Mouse (Mus musculus) R1 (cell line): ENCODE results near the gene Sema5a.
"Not testable (repeated sequence)": the region's sequence is repeated elsewhere in the genome, so short reads cannot be mapped to it uniquely, and the experiment has no call there.

ENCODE experiments used
- DNase-seq: peaks from one replicate; pipeline ENCODE4 v3.0.0-alpha.2; 2018; ENCODE audit warnings: low read depth, low spot score

Gene Sema5a

GRCm38 (mm10) chr15:32244344-32244955, at the start of gene Sema5a:
TSS of gene Sema5a (plus strand) at chr15:32244810.
- peak; percentile 78 for DNase-seq

- no peak for DNase-seq
Observed at GRCm38 (mm10) chr15:32198076-32198475, 46.5 kb upstream of the Sema5a start.

- DNase-seq = no peak
Observed at GRCm38 (mm10) chr15:32198561-32198960, 46.0 kb upstream of the Sema5a start.

- DNase-seq = no peak
Observed at GRCm38 (mm10) chr15:32203242-32203641, 41.4 kb upstream of the Sema5a start.

- no peak for DNase-seq
Observed at GRCm38 (mm10) chr15:32204908-32205307, 39.7 kb upstream of the Sema5a start.

GRCm38 (mm10) chr15:32214687-32215086, 29.9 kb upstream of the Sema5a start:
- not testable (repeated sequence) for DNase-seq

GRCm38 (mm10) chr15:32223028-32223427, 21.6 kb upstream of the Sema5a start:
- DNase-seq = no peak

- no peak for DNase-seq
Observed at GRCm38 (mm10) chr15:32225394-32225793, 19.2 kb upstream of the Sema5a start.

- DNase-seq = no peak
Observed at GRCm38 (mm10) chr15:32226381-32226780, 18.2 kb upstream of the Sema5a start.

GRCm38 (mm10) chr15:32226888-32227395, 17.7 kb upstream of the Sema5a start:
- DNase-seq = no peak

GRCm38 (mm10) chr15:32230066-32230465, 14.5 kb upstream of the Sema5a start:
- no peak for DNase-seq

- no peak for DNase-seq
Observed at GRCm38 (mm10) chr15:32232189-32232588, 12.4 kb upstream of the Sema5a start.

GRCm38 (mm10) chr15:32232666-32233141, 11.9 kb upstream of the Sema5a start:
- not testable (repeated sequence) for DNase-seq

- DNase-seq = no peak
Observed at GRCm38 (mm10) chr15:32233451-32233850, 11.2 kb upstream of the Sema5a start.

GRCm38 (mm10) chr15:32239099-32239498, 5.5 kb upstream of the Sema5a start:
- DNase-seq = no peak

- DNase-seq = no peak
Observed at GRCm38 (mm10) chr15:32240159-32240558, 4.5 kb upstream of the Sema5a start.

GRCm38 (mm10) chr15:32241666-32242065, 2.9 kb upstream of the Sema5a start:
- DNase-seq = no peak

- DNase-seq = no peak
Observed at GRCm38 (mm10) chr15:32243096-32243785, 1.4 kb upstream of the Sema5a start.

GRCm38 (mm10) chr15:32243824-32244223, 786 bp upstream of the Sema5a start:
- DNase-seq = no peak

- peak; percentile 8 for DNase-seq
Observed at GRCm38 (mm10) chr15:32244956-32245836, 586 bp downstream of the Sema5a start.

GRCm38 (mm10) chr15:32245837-32246670, 1.4 kb downstream of the Sema5a start:
- peak; percentile 81 for DNase-seq
